In the genomic region with DNA sequence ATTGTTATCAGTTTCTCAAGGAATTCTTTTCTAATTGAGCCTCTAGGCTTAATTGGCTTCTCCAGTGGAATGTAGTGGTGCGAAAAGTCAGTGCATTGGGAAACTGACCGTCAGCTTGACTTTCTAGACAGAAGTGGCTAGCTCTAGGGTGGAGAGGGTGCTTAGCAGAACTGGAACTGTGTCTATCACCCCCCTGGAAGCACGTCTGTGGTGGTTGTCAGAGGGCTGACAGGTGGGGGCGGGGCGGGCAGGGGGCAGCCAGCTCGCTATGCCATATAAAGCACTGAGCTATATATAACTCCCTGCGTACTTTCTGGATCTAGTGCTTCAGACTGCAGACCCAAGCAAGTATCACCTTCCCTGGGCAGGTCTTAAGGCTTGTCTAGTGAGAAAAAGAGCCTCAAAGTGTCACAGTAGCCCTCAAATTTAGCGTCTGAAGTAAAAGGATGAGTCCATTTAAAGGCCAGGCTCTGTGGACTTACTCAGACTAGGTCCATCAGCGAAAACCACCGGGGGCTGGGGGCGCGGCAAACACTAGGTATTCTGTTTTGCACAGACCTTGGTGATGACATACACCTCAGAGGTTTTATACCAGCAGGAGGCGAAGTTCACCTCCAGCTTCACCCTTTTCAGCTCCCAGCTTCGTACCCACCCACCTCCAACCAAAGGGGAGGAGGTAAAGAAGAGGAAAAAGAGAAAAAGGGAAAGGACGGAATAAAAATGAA, we compare ENCODE assay signal across 8 mouse cellular contexts. TPM values are rescaled to one million over a fixed set of nuclear protein-coding genes. Genes with fewer than 3 reads are reported as not detected.
DNase-seq lines count a peak whose midpoint lies in the region; ATAC-seq and TF ChIP-seq lines count a peak whose summit lies in the region.

No protein-coding gene starts in this region.

- H3K4me3 ChIP-seq in spleen, adult 2 months (ENCODE audit: extremely low read depth, insufficient read depth, insufficient read length), result peak overlapping the region; percentile 50; the same call in 1 of the 2 replicates
- H3K4me3 ChIP-seq in embryonic facial prominence, embryonic 13.5 days, result peak overlapping the region; percentile 75
- peak overlapping the region; percentile 54 for H3K4me3 ChIP-seq in hindbrain, postnatal 0 days (ENCODE audit: low read length)
- peak overlapping the region; percentile 62 for H3K4me3 ChIP-seq in midbrain, embryonic 10.5 days

- no peak for DNase-seq in spleen, adult 2 months (ENCODE audit: low read depth in 1 of 2, low spot score in 2 of 2)
- no peak for DNase-seq in spleen, postnatal 4 days (ENCODE audit: low spot score in 2 of 2)
- peak; percentile 20 for DNase-seq in hindbrain, postnatal 0 days (ENCODE audit: low spot score)
- DNase-seq in midbrain, embryonic 10.5 days (ENCODE audit: low spot score), result peak; percentile 35
- DNase-seq in frontal cortex, postnatal 10 days (ENCODE audit: low spot score in 2 of 2), result no peak

- TF ChIP-seq POLR2A in spleen, adult 2 months (IDR thresholded peaks at IDR 0.05; ENCODE audit: low read depth, low read length), result no peak

- no peak for ATAC-seq in embryonic facial prominence, embryonic 13.5 days (ENCODE audit: insufficient number of reproducible peaks, insufficient read depth, low FRiP score, low TSS enrichment, low read depth)
- no peak for ATAC-seq in hindbrain, postnatal 0 days
- no peak for ATAC-seq in activated CD4-positive, CD25-positive, alpha-beta regulatory T cell, adult 4 months
- ATAC-seq in frontal cortex, adult (ENCODE audit: low TSS enrichment), result no peak

- peak; percentile 2; the same call in 1 of the 2 replicates for TF ChIP-seq CTCF in spleen, adult 2 months (IDR thresholded peaks at IDR 0.05; ENCODE audit: extremely low read depth, insufficient read depth, insufficient read length, insufficient replicate concordance)
- no peak; the same call in 1 of the 2 replicates for TF ChIP-seq CTCF in hindbrain, postnatal 0 days (IDR thresholded peaks at IDR 0.05; ENCODE audit: low read depth)

- H3K9ac ChIP-seq in embryonic facial prominence, embryonic 13.5 days, result peak overlapping the region; percentile 95
- H3K9ac ChIP-seq in hindbrain, postnatal 0 days (replicated peaks; ENCODE audit: low read length), result peak overlapping the region; percentile 54; the same call in 1 of the 2 replicates

- H3K27me3 ChIP-seq in spleen, adult 2 months (ENCODE audit: control insufficient read depth, insufficient read depth, low read length), result peaks cover 31% of the 10 kb centered on the region
- 0 out of 2 replicates have a peak, but pooled peaks cover 3% of the 10 kb centered on the region for H3K27me3 ChIP-seq in embryonic facial prominence, embryonic 13.5 days
- H3K27me3 ChIP-seq in hindbrain, postnatal 0 days (ENCODE audit: insufficient read depth, low read length), result no peaks in the 10 kb centered on the region
- H3K27me3 ChIP-seq in midbrain, embryonic 10.5 days (ENCODE audit: low read depth, poor library complexity, severe bottlenecking), result peaks cover 67% of the 10 kb centered on the region

- H3K4me2 ChIP-seq in embryonic facial prominence, embryonic 13.5 days, result peak overlapping the region; percentile 92
- peak overlapping the region; percentile 96 for H3K4me2 ChIP-seq in hindbrain, postnatal 0 days (ENCODE audit: low read depth, low read length)

- peak overlapping the region; percentile 21; the same call in 1 of the 2 replicates for H3K27ac ChIP-seq in spleen, adult 2 months (ENCODE audit: insufficient read depth, low read length)
- peak overlapping the region; percentile 93 for H3K27ac ChIP-seq in embryonic facial prominence, embryonic 13.5 days
- H3K27ac ChIP-seq in hindbrain, postnatal 0 days, result no peak overlapping the region
- peak overlapping the region; percentile 64; the same call in 1 of the 2 replicates for H3K27ac ChIP-seq in midbrain, embryonic 10.5 days (replicated peaks)

- H3K36me3 ChIP-seq in spleen, adult 2 months (ENCODE audit: control insufficient read depth, insufficient read depth, low read length), result no peaks in the 10 kb centered on the region
- peaks cover 3% of the 10 kb centered on the region; the same call in 1 of the 2 replicates for H3K36me3 ChIP-seq in embryonic facial prominence, embryonic 13.5 days
- no peaks in the 10 kb centered on the region for H3K36me3 ChIP-seq in hindbrain, postnatal 0 days (ENCODE audit: insufficient read depth, low read length)
- no peaks in the 10 kb centered on the region for H3K36me3 ChIP-seq in midbrain, embryonic 10.5 days

- H3K9me3 ChIP-seq in embryonic facial prominence, embryonic 13.5 days, result no peaks in the 10 kb centered on the region
- H3K9me3 ChIP-seq in hindbrain, postnatal 0 days (ENCODE audit: low read length), result no peaks in the 10 kb centered on the region
- no peaks in the 10 kb centered on the region for H3K9me3 ChIP-seq in midbrain, embryonic 10.5 days (replicated peaks)

- peaks cover 16% of the 10 kb centered on the region for H3K4me1 ChIP-seq in spleen, adult 2 months (ENCODE audit: control insufficient read depth, insufficient read depth, insufficient read length)
- H3K4me1 ChIP-seq in embryonic facial prominence, embryonic 13.5 days, result peaks cover 64% of the 10 kb centered on the region
- peaks cover 26% of the 10 kb centered on the region for H3K4me1 ChIP-seq in hindbrain, postnatal 0 days (ENCODE audit: insufficient read depth, low read length)
- peaks cover 61% of the 10 kb centered on the region for H3K4me1 ChIP-seq in midbrain, embryonic 10.5 days

- 14% methylated on average over 15 of the region's 15 CpGs for WGBS in spleen, adult 2 months
- WGBS in embryonic facial prominence, embryonic 13.5 days, result 5% methylated on average over 15 of the region's 15 CpGs
- 7% methylated on average over 15 of the region's 15 CpGs for WGBS in hindbrain, postnatal 0 days
- WGBS in midbrain, embryonic 10.5 days, result 4% methylated on average over 15 of the region's 15 CpGs

RNA-seq across cellular contexts. Expression of a gene that starts 2.2 kb away (rescaled TPM):
- polyA plus RNA-seq in spleen, adult 2 months (2012; rRNA removed), result 39.0 and 54.2 TPM in 2 replicates
- 818 and 902 TPM in 2 replicates for polyA plus RNA-seq in embryonic facial prominence, embryonic 13.5 days (2015; fragmentation: Nextera tagmentation; extraction: Ambion mirVana)
- 98.8 and 120 TPM in 2 replicates for total RNA-seq in hindbrain, postnatal 0 days (2014; rRNA removed)
- 177 and 180 TPM in 2 replicates for polyA plus RNA-seq in hindbrain, postnatal 0 days (2015; fragmentation: Nextera tagmentation; extraction: Ambion mirVana)
- 263 and 275 TPM in 2 replicates for polyA plus RNA-seq in midbrain, embryonic 10.5 days (2016; fragmentation: Nextera tagmentation; extraction: Ambion mirVana)
- 10 to 100 TPM; 30.8 to 35.8 TPM for polyA plus RNA-seq in activated CD4-positive, CD25-positive, alpha-beta regulatory T cell, adult 4 months (2017; shearing (Covaris generic))

Comparison
In these comparisons a context has a peak if more than half of its experiments do, and no peak if none do; other contexts are left out.
1. DNase-seq: peak in hindbrain, postnatal 0 days (single experiment) and midbrain, embryonic 10.5 days (single experiment); none in spleen, adult 2 months (0 of 2), spleen, postnatal 4 days (0 of 2) and frontal cortex, postnatal 10 days (0 of 2).
2. Peak in every context shown above with its lines, with median percentiles within 50 percentile points of each other: H3K4me3 ChIP-seq.